Mouse (Mus musculus) bone marrow macrophage, adult 2 months (primary cell): ENCODE measurements around the gene Prkcz. TPM values are rescaled to one million over a fixed set of nuclear protein-coding genes. Genes with fewer than 3 reads are reported as not detected.

Source experiments
- H3K27ac ChIP-seq: 2 replicates; pipeline ENCODE4 v1.5.1; 2012; ENCODE audit warnings: low read depth, low read length; ENCODE audit not compliant: insufficient read depth
- H3K4me1 ChIP-seq: 2 replicates; pipeline ENCODE4 v1.6.1; 2012; ENCODE audit warnings: low read length; ENCODE audit not compliant: control insufficient read depth, insufficient read depth
- H3K4me3 ChIP-seq: 2 replicates; pipeline ENCODE4 v1.5.1; 2012; ENCODE audit warnings: mild to moderate bottlenecking, low read length, moderate library complexity; ENCODE audit not compliant: insufficient read depth
- CTCF ChIP-seq: IDR thresholded peaks from 2 replicates; pipeline ENCODE4 v1.5.1; 2012; ENCODE audit warnings: low read depth, mild to moderate bottlenecking, low read length, moderate library complexity
- POLR2A ChIP-seq: IDR thresholded peaks from 2 replicates; pipeline ENCODE4 v1.6.1; 2012; ENCODE audit warnings: mild to moderate bottlenecking, low read depth, low read length, borderline replicate concordance
- polyA plus RNA-seq: library from polyadenylated mRNA; stranded (reverse); fragments of >200 nt; gene quantifications from 2 replicates; pipeline ENCODE4 v1.2.4, GENCODE M21; 2012; ENCODE audit not compliant: missing spikeins, insufficient read depth, insufficient read length

Prkcz gene
- polyA plus RNA-seq, 1 experiment = not detected

DNA sequence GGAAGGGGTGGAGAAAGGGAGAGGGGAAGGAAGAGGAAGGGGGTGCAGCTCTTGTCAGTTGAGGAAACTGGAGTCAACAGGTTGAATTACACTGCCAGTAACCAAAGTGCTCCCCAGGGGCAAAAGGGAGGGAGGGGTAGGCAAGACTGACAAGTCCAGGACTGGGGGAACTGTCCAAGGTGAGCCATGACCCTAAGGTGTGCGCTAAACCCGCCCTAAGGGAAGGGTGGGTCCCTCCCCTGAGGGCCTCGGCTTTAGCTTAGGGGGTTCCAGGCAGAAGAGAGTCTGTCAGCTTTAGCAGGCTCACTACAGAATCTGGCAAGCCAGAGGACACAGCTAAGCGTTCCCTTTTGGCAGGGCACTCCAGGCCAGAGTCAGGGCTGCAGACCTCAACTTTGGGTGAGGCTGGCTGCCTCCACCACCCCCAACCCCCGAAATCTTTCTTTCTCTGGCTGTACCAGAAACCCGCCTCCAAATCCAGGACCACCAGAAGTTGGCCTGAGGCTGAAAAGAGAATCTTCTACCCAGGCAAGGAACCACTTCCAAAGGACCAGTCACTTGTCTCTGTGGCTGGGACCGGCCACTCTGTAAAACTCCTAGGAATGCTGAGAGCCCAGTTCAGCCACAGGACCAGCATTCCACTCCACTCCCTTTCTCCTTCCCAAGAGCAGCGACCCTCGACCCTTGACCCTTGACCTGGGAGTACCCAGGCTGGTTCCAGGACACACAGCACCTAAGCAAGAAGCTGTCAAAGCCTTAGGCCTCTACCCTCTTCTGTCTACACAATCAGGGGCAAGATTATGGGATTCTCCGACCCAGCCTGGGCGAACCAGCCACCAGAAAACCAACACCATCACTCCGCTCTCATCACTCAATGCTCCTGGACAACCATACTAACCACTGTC lies 1.3 kb downstream of the Prkcz start:
- Histone ChIP-seq H3K4me3 (no peak overlapping the region), H3K4me1 (no peaks in the 10 kb centered on the region), H3K27ac (no peak overlapping the region)
- no peak for TF ChIP-seq CTCF
- no peak for TF ChIP-seq POLR2A

GRCm38 (mm10) chr4:155357601-155358000 lies 3.6 kb downstream of the Prkcz start:
- TF ChIP-seq CTCF (peak; percentile 51; the same call in 1 of the 2 replicates), POLR2A (no peak)
- H3K27ac ChIP-seq = no peak overlapping the region

DNA sequence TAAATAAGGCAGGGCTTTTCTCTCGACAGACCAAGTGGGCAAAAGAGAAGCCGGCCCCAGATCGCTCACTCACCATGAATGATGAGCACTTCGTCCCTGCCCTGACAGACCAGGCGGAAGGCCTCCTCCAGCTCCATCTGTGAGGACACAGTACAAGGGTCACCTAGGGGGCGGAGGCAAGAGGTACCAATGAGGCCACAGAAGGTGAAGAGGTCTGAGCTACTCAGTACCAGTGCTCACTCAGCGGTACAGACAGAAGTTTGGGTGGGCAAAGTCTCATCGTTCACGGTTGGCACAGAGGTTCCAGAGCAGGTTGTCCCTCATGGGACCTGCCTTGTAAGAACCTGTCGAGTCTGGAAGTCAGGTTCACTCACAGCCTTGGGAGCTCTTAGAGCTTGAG lies 4.8 kb downstream of the Prkcz start:
- TF ChIP-seq CTCF (no peak), POLR2A (no peak)
- Histone ChIP-seq H3K4me1 (no peaks in the 10 kb centered on the region), H3K27ac (no peak overlapping the region), H3K4me3 (no peak overlapping the region)

More at GRCm38 (mm10) chr4:155357601-155358000, 3.6 kb downstream of the Prkcz start:
- Histone ChIP-seq H3K4me3 (no peak overlapping the region), H3K4me1 (no peaks in the 10 kb centered on the region)

- H3K4me1 ChIP-seq = no peaks in the 10 kb centered on the region
- no peak overlapping the region for H3K27ac ChIP-seq
- H3K4me3 ChIP-seq = no peak overlapping the region
- TF ChIP-seq POLR2A = no peak
- no peak for TF ChIP-seq CTCF
Observed at GRCm38 (mm10) chr4:155354546-155354945, 6.6 kb downstream of the Prkcz start.

- TF ChIP-seq CTCF (no peak), POLR2A (no peak)
- Histone ChIP-seq H3K4me3 (no peak overlapping the region), H3K27ac (no peak overlapping the region), H3K4me1 (no peaks in the 10 kb centered on the region)
Observed at GRCm38 (mm10) chr4:155354035-155354434, 7.1 kb downstream of the Prkcz start.

DNA sequence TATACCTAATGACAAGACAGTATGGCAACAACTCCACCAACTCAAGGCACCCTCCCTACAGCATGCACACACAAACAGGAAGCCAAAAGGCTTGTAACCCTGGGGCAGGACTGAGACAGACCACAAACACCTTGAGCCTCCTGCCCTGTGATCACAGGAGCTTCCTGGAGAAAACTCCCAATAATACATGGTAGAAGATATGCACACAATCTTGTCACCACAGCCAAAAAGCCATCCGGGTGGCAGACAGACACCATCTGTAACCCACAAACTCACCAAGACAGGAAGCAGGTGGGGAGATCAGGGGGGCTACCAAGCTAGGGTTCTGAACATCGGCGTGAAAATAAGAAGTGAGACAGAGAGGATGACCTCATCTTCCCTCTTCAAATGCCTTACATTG lies 8.6 kb downstream of the Prkcz start:
- no peak overlapping the region for H3K27ac ChIP-seq
- H3K4me3 ChIP-seq = no peak overlapping the region
- TF ChIP-seq CTCF (no peak), POLR2A (no peak)
- H3K4me1 ChIP-seq = no peaks in the 10 kb centered on the region

DNA sequence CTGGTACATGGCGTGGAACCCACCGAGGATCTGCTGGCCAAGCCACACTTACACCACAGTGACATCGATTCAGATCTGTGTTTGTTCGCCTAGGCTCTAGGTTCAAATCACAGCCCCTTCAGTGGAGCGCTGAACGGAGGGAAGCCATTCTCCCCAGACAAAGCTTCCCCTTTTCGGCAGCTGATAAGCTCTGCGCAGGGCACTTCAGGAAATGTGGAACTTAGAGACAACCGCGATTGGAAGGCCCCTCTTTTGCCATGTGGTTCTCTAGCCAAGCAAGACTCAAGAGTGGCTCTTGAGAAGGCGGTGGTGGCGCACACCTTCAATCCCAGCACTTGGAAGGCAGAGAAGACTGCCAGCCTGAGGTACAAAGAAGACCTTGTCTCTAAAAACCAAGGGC lies 14.8 kb downstream of the Prkcz start:
- TF ChIP-seq POLR2A (no peak), CTCF (no peak)
- no peak overlapping the region for H3K27ac ChIP-seq
- H3K4me1 ChIP-seq = peaks cover 4% of the 10 kb centered on the region; the same call in 1 of the 2 replicates
- H3K4me3 ChIP-seq = no peak overlapping the region

- peaks cover 4% of the 10 kb centered on the region; the same call in 1 of the 2 replicates for H3K4me1 ChIP-seq
- H3K4me3 ChIP-seq = peak overlapping the region; percentile 10; the same call in 1 of the 2 replicates
- no peak overlapping the region for H3K27ac ChIP-seq
- no peak for TF ChIP-seq POLR2A
- no peak for TF ChIP-seq CTCF
Observed at GRCm38 (mm10) chr4:155345608-155345953, 15.6 kb downstream of the Prkcz start.

GRCm38 (mm10) chr4:155344716-155345607 lies 16.2 kb downstream of the Prkcz start:
- TF ChIP-seq POLR2A = no peak
- TF ChIP-seq CTCF = no peak
- H3K4me3 ChIP-seq = peak overlapping the region; percentile 10; the same call in 1 of the 2 replicates
- no peak overlapping the region for H3K27ac ChIP-seq
- H3K4me1 ChIP-seq = peaks cover 4% of the 10 kb centered on the region; the same call in 1 of the 2 replicates
